Mouse (Mus musculus) liver, adult 2 months (tissue): ENCODE results near the gene Stt3b.

Experiments used
- CTCF ChIP-seq: fragments of 200-500 bp; IDR thresholded peaks from 2 replicates; pipeline ENCODE4 v1.5.1; 2011; ENCODE audit warnings: low read depth, low read length, control low read depth
- POLR2A ChIP-seq: fragments of 200-500 bp; IDR thresholded peaks from 2 replicates; pipeline ENCODE4 v1.6.1; 2011; ENCODE audit warnings: low read length, control low read depth; ENCODE audit not compliant: insufficient read depth; ENCODE audit errors: extremely low read depth

GRCm38 (mm10) chr9:115293920-115294594, 16.2 kb downstream of the Stt3b start:
- no peak for TF ChIP-seq POLR2A
- TF ChIP-seq CTCF, result no peak
